Mouse (Mus musculus): ENCODE data around the gene Pip4k2a.

DNA sequence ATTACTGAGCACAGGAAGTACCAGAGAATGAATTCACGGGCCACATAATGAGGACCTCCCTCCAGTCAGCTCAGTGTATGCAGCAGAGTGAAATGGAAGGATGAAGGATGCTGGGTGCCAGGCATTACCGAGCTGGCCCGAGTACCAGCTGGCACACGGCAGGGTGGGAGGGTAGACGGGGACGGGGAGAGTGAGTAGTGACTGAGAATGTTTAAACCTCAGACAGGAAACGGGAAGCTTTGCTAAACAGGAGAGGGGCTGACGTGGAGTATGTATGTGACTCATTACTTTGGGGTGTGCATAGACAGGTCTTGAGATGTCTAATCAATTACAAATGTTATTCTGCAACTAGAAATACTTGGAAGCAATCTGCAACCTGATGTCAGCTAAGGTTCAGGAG lies 69.7 kb downstream of the Pip4k2a start:
- TF ChIP-seq FLI1 (IDR thresholded peaks at IDR 0.05; ENCODE audit: low read length) (no peak), GATA1 (IDR thresholded peaks at IDR 0.05; ENCODE audit: borderline replicate concordance, low read length) (no peak)

Data from megakaryocyte, embryonic 14.5 days (primary cell).